Mouse (Mus musculus): Measurements from ENCODE around the gene Wfdc3. TPM values are rescaled to one million over a fixed set of nuclear protein-coding genes. Genes with fewer than 3 reads are reported as not detected.
A peak's percentile ranks its signal among the peaks of the same experiment; 100 is the strongest.

Wfdc3 gene
- total RNA-seq, 2 experiments from 2014 or later = 0.60 to 1.1 TPM

DNA sequence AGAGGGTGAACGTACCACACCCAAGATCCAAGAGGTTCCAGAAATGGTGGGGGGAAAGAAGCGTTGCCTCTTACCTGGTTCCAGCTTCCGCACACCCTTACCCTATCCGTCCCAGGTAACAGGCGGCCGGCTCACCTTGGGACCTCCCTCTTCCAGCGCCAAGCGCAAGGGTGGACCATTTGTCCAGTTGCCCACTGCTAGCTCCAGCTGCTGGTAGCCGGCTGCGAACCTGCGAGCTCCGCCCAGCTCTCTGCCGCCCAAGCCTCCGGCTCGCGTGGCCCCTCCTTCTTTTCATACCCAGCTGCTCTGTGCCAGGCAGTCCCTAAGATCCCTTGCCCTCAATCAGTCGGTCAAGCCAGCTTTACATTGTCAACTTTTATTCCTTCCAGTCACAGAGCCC is 31.1 kb upstream of the Wfdc3 start:
- intact Hi-C loops (cut with DNase I) = no loop called here

DNA sequence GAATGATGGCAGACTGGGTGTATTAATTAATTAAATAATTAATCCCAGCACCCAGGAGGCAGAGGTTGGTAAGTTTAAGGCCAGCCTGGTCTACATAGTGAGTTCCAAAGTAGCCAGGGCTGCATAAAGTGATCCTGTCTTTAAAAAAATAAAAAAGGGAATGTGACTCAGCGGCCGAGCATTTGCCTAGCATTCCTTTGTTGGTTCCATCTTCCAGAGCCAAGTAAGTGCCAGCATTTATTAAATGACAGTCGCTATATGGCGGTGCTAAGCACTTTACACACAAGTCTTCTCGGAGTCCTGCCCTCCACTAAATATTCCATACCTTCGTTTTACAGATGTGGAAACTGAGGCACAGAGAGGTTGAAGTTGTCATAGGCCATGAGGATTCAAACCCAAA is 30.4 kb upstream of the Wfdc3 start:
- intact Hi-C loops (cut with DNase I) = no loop called here
- DNase-seq = no peak

More for the DNA sequence above, 31.1 kb upstream of the Wfdc3 start:
- DNase-seq = no peak

DNA sequence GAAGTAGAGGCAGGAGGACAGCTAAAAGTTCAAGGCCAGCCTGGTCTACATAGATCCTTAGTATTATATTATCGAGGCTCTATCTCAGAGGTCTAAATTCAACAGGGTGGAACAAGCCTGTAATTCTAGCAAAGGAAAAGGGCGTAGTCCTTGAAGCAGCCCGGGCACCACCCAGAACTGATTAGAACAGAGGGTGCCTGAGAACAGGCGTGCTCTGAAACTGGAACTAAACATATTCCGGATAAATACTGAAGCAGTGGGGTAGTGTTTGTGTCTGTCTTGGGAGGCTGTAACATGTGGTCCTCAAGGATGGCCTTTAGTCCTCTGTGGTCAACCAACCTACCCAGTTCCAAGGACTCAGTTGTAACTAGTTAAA is 28.2 kb upstream of the Wfdc3 start:
- DNase-seq = no peak
- intact Hi-C loops (cut with DNase I) = no loop called here

DNA sequence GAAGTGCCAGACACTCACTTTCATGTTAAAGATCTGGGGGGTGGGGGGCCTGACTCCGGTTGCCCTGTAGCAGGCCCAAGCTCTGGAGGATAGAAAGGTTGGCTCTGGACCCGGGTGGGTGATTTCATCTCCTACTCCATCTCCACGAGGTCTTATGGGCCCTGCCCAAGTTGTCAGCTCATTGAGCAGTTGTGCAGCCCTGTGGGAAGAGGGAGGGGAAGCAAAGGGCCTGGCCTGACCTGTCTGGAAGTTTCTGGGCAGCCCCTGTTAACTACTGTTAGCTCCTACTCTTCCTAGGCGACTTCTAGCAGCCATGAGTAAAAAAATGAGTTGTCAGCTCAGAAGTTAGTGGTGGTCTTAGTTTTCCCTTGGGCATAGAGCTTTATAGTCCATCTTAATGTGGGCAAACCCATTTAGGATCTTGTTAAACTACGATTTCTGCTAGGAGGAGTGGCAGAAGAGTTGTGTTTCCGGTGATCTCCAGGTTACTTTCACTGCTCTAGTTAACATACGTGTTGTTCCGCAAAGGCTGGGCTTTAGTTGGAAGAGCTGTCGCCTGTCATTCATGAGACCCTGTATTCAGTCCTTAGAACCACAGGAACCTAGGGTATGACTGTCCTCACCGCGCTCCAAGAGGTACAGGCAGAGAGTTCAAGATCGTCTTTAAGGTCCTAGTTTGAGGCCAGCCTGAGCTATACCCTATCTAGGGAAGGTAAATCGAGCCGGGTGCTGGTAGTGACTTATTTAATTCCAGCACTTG is 27.7 kb upstream of the Wfdc3 start:
- intact Hi-C loops (cut with DNase I) = no loop called here
- no peak for DNase-seq

DNA sequence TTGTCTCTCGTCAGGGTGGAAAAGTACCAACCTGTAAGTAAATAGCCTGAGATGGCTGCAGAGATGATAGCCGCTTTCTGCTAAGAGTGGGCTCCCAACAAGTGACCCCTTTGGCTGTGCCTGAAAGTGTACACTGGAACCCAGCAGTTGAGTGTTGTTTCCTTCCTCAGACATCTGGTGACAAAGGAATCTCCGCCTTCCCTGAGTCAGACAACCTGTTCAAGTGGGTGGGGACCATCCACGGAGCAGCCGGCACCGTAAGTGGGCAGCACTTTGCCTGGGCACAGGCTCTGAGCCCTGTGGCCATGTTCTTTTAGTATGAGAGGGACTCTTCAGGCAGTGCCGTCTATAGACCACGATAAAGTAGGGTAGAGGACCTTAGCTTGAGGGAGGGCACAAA is 25.4 kb upstream of the Wfdc3 start:
- intact Hi-C loops (cut with DNase I) = no loop called here
- no peak for DNase-seq

DNA sequence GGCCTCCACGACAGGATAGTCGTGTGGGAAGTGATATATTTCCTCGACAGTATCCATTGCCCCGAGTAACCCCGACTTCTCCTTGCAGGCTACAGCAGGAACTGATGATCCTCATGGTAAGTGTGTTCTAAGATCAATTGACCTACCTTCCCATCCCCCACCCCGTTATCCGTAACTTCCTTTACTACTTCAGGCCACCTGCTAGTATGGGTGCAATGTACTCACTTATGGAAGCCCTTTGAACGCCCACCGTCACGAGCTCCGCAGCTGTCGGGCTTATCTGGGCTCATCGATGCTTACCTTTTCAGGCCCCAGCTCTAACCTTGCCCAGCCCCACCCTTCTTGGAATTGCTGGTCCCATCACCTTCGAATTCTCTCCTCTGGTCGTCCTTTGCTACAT is 24.5 kb upstream of the Wfdc3 start:
- no peak for DNase-seq

DNA sequence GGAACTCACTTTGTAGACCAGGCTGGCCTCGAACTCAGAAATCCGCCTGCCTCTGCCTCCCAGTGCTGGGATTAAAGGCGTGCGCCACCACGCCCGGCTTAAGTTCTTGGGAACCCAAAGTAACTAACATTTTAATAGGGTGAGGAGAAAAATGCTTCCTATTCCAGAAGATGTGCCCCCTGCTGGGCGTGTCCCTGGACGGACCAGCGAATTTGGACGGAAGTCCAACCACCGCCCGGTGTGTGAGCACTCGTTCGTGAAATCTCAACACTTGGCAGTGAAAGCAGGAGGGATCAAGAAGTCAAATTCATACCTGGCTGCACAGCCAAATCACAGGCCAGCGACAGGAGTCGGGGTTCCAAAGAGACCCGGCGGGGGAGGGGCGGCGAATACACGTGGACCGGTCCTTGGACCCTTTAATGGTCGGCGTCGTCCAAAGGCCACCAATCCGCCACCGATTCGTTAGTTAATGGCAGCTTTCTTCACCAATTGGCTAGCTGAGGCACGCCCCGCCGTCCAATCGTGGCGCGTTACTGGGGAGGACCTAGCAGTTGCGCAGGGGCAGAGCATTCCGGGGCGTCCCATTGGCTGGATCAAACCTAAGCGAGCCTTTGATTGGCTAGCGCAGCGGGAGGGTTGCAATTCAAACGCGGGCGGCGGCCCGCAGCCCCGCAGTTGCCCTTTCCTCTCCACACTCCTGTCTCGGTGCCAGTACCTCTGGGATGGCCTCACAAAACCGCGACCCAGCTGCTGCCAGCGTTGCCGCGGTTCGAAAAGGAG is 23.7 kb upstream of the Wfdc3 start, which contains the start of gene Ube2c:
Gene Ube2c (plus strand): TSS at position 641 of the 780 bp plus-strand sequence.
- intact Hi-C loops (cut with DNase I) = no loop called here
- peak; percentile 98 for DNase-seq

More for the DNA sequence above, 24.5 kb upstream of the Wfdc3 start:
- intact Hi-C loops (cut with DNase I) = no loop called here

DNA sequence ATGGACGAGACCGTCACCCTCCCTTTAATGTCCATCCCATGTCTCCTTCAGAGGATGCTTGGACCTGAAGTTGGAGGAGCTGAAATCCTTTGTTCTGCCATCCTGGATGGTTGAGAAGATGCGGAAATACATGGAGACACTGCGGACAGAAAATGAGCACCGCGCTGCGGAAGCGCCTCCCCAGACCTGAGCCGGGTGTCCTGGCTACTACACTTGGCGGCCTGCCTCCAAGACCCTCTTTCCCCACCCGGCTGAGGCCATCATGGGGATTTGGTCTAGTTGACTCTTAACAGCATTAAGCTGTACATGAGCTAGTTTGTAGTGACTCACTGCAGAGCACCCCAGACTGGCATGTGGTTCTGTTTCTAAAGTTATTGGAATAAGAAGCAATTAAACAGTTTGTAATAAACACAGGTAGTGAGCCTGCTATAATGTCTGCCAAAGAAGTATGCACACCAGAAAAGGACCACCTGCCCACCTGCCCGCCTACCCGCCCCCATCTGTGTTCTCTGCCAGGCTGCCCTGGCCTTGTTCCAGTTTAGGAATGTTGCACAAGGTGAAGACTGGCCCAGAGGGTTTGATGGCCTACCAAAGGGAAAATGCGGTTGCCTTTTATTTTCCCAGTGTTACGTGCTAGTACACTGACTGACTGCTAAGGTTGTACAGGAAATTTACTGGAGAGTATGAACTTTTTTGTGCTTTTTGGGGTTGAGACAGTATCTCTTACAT is 22.2 kb upstream of the Wfdc3 start:
- intact Hi-C loops (cut with DNase I) = no loop called here
- peak; percentile 60 for DNase-seq

DNA sequence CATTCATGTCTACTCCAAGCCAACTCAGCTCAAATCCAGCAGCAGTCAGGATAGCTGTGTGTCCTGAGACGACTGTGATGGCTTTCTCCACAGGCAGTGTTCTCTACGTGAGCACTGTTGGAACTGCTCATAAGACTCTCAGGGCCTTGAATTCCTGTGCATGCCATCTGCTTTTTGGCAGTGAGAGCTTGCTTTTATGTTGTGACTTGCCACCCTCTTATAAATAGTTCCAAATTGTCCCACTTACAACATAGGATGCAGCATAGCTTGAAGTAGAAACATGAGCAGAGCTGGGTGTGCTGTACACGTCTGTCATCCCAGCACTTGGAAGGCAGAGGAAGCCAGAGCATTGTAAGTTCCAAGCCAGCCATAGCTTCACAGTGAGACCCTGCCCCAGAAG is 20.1 kb upstream of the Wfdc3 start:
- intact Hi-C loops (cut with DNase I) = no loop called here
- no peak for DNase-seq

DNA sequence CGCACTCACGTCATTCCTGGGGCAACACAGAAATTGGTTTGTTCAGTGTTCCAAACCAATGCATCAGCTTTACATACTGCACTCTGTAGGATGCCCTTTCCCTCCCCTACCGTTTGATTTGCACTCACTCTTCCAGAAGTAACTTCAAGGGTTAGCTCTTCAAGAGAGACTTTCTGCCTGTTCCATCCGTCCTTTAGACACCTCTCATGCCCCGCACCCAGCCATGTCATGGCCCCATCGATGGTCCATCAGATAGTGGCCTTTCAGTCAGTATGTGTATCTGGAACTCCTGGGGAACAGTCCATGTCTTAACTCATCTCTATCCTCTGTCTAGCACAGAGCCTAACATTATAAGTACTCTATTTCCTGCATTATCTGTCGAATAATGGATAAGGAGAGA is 16.9 kb upstream of the Wfdc3 start:
- intact Hi-C loops (cut with DNase I) = no loop called here
- DNase-seq = no peak

DNA sequence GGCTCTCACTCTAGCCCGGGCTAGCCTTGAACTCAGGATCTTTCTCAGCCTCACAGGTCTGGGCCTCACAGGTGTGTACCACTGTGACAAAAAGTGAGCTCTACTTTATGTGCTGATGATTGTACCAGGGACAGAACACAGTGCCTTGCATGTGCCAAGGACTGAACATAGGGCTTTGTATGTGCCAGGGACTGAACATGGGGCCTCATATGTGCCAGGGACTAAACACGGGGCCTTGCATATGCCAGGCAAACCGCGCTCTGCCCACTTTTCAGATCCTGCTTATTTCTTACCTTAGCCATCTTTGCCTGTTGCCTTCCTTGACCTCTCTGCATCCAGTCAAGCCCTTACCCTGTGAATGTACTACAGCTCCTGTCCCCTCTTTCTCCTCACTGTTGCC is 16.2 kb upstream of the Wfdc3 start:
- DNase-seq = no peak
- intact Hi-C loops (cut with DNase I) = no loop called here

DNA sequence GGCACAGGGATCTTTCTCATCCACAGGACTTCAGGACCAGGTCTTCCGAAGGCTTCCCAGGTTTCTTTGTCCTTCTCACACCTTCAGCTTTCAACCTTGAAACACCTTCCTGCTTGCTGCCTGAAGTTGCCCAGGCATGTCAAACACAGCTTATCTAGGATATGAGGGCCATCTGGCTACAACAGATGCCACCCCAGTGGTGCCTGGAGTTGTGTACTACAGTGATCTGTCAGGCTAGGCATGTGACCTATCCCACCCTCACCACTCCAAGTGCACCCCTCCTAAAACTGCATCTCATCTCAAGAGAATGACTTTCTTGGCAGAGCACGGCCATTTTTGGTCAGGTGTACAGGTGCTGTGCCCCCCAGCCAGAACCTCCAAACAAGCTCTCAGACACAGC is 15.8 kb upstream of the Wfdc3 start:
- peak; percentile 33 for DNase-seq

DNA sequence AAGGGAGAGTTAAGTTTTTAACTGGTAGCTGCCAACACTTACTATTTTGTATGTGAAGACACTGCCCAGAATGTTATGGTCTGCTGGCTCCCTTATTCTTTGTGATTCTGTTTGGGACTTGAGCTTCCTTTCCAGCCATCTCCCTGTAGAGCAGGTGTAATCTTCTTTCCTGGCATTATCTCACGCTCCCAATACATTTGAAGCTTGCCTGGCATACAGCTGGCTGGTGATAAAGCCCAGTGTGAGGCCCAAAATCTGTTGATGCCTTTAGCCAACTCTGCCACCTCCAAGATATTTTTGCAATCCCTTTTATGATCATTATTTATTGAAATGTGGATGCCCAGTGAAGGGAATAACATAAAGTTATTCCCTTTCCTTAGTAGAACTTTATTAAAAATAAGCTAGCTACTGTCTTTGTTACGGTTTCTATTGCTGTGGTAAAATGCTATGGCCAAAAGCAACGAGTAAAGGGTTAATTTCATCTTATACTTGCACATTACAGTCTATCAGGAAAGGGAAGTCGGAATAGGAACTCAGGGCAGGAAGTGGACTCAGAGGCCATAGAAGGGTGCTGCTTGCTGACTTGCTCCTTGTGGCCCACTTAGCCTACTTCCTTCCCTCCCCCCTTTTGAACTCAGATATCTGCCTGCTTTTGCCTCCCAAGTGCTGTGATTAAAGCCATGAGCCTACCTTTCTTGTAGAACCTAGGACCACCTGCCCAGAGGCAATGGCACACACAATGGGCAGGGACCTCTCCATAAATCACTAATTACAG is 14.5 kb upstream of the Wfdc3 start:
- DNase-seq = no peak
- intact Hi-C loops (cut with DNase I) = no loop called here

More for the DNA sequence above, 15.8 kb upstream of the Wfdc3 start:
- intact Hi-C loops (cut with DNase I) = no loop called here

DNA sequence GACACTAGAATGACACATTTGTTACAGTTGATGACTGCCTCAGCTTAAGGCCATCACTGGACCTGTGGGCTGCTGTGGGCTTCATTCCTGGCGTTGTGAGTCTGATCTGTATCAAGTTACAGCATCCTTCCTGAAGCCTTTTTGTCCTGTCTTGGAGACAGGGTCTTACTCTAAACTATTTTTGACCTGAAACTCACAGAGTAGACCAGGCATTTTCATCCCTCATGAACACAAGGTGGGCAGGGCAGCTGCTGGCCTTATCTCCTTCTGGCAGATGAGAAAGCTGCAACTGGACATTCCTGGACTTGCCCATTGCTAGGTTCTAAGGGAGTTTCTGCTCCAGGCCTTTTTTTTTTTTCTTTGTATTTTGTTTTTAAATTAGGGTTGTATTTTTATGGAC is 13.0 kb upstream of the Wfdc3 start:
- DNase-seq = no peak
- intact Hi-C loops (cut with DNase I) = no loop called here

DNA sequence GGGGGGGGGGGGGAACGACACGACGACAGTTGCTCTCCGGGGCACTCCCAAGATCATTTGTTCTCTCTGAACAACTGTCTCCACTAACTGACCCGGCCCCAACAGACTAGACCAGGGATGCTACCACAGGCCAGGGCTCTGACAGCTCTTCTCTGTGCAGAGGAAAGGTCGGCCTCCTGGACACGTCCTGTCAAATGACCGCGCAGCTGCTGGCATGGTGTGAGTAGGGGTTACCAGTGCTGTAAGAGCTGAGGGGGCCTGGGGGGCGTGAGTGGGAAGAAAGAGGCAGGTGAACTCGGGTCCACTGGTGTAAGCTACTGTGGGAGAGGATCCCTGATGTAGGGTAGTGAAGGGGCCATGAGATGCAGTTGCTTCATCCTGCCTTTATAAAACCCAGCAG is 12.1 kb upstream of the Wfdc3 start:
- intact Hi-C loops (cut with DNase I) = no loop called here
- no peak for DNase-seq

DNA sequence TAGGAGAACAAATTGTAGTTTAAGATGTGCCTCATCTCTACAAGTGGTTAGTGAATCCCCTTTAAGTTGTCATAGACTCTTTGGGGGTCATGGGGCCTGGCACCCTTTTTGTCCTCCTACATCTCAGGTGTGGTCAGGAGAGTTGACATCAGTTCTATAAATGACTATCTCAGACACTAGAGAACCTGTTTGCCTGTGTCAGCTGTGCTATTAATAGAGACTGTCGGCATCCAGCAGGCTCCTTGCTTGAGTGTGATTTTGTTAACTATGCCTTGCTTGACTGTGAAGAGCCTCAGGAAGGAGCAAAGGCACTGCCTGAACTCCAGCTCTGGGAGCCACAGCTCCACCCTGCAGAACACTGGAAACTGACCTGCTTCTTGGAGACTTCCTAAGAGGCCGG is 9.1 kb upstream of the Wfdc3 start:
- DNase-seq = no peak
- intact Hi-C loops (cut with DNase I) = no loop called here

DNA sequence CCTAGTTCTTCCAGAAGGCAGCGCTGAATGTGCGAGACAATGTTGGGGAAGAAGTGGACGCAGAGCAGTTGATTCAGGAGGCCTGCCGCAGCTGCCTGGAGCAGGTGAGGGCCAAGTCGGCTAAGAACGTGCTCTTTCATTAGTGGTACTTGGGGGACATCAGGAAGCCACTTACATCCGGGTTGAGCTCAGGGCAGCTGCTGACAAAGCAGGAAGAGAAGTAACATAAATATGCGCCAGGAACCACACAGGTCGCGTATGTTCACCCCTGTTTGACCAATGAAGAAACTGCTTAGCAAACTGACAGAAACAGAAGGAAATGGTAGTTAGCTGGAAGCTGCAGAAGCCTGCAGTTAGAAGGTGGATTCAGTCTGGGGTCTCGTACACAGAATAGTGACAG is 8.4 kb upstream of the Wfdc3 start:
- no peak for DNase-seq
- intact Hi-C loops (cut with DNase I) = no loop called here

DNA sequence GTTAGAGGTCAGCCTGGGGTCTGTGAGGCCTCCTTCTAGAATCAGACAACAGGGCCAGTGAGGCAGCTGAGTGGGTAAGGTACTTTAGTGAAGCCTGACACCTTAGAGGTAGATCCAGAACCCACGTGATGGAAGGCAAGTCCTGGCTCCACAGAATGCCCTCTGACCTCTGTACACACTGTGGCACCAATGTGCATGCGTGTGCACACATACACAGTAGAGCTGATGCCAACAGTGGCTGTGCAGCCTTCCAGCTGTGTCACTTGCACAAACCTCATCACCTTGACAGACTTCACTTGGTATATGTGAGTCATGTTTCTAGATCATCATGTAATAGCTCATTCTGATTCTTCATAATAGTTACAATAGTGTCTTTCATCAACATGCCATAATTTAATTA is 6.7 kb upstream of the Wfdc3 start:
- intact Hi-C loops (cut with DNase I) = no loop called here
- DNase-seq = no peak

DNA sequence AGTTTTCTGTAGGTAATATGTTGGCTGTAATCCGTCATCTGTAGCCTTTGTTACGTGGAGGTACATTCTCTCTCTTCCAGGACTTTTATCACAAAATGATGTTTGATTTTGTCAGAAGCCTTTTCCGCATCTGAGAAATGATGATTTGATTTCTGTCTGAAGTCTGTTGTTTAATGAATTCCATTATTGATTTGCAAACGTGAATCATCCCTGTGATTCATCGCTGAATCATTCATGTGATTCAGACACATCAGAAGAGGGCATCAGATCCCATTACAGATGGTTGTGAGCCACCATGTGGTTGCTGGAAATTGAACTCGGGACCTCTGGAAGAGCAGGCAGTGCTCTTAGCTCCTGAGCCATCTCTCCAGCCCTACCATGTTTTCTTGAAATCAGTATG is 3.3 kb upstream of the Wfdc3 start:
- no peak for DNase-seq
- intact Hi-C loops (cut with DNase I) = no loop called here

DNA sequence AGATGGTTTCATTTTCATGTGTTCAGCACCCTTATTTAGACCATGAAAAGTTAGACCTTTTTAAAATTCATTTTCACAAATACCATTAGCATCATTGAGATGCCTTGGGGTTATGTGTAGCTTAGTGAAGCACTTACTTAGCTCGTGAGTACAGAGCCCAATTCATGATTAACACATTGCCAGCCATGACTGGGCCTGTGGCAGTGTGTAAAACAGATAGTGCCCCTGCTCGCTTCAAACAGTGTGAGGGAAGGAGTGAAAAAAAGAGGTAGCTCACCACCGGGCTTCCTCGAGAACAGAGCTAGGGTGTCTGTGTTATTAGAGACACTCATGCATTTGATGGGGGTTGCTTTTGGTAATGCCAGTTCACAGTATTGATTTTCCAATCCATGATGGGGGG is 2.5 kb upstream of the Wfdc3 start:
- no peak for DNase-seq
- intact Hi-C loops (cut with DNase I) = no loop called here

DNA sequence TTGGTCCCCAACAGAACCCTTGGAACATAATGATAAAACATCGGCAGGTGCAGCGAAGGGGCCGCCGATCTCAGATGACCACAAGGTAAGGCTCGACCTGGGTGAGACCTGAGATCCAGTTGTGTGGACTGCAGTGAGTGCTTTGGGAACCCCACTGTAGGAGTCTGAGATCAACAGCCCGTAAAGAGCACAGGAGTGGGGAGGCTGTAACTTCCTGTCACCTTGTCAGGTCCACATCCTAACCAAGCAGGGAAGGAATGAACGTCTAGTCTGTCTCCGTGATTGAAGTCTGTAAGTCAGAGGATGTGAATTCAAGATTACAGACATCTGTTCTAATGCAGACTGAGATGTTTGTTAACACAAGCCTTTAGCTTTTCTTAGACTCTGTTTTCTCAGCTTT is 962 bp upstream of the Wfdc3 start:
- no peak for DNase-seq
- intact Hi-C loops (cut with DNase I) = no loop called here
